Mouse (Mus musculus): ENCODE results near the gene Kif7. TPM values are rescaled to one million over a fixed set of nuclear protein-coding genes. Genes with fewer than 3 reads are reported as not detected.

The Kif7 gene
- polyA plus RNA-seq, 1 experiment from 2014 or later, result 2.3 TPM

DNA sequence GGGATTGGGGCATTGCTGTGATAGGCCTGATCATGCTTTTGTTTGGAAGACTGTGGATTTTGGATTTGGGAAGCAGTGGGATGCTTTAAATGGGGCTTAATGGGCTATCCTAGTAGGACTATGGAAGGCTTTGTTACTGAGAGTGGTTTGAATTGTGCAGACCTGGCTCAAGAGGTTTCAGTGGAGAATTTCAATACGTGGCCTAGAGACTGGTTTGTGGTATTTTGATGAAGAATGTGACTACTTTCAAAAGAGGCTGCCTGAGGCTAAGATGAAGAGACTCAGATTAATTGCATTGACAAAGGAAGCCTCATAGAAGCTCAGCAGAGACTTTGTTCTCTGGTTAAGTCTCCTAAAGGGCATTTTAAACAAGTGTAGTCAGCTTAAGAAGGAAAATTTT, 60.9 kb downstream of the Kif7 start:
- H3K4me2 ChIP-seq (ENCODE audit: low read length), result no peak overlapping the region
- ATAC-seq, result no peak
- H3K27me3 ChIP-seq (replicated peaks; ENCODE audit: control insufficient read depth, insufficient read depth, low read length), result no peaks in the 10 kb centered on the region
- H3K9me3 ChIP-seq (ENCODE audit: control insufficient read depth, low read length), result no peaks in the 10 kb centered on the region
- H3K9ac ChIP-seq (replicated peaks; ENCODE audit: low read depth, low read length), result no peak overlapping the region
- H3K4me3 ChIP-seq (replicated peaks; ENCODE audit: low read length), result no peak overlapping the region
- no peaks in the 10 kb centered on the region for H3K36me3 ChIP-seq (ENCODE audit: control insufficient read depth, insufficient read depth)
- 0% methylated on average over 1 of the region's 1 CpGs for WGBS
- H3K27ac ChIP-seq (ENCODE audit: low read length), result no peak overlapping the region
- peaks cover 5% of the 10 kb centered on the region for H3K4me1 ChIP-seq (replicated peaks; ENCODE audit: control insufficient read depth, insufficient read depth, low read length)

DNA sequence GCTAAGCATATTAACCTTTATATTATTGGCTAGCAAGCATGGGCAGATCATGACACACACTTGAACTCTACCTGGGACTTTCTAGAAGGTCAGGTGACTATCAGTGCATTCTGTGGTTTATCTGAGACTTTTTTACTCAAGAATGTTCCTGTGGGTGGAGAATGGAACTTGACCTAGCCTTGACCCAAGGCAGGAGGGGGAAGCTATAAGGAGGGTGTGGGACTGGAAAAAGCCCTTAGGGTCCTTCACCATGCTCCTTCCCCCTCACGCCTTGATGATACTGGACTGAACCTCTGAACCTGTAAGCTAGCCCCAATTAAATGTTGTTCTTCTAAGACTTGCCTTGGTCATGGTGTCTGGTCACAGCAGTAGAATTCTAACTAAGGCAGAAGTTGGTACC, 61.3 kb downstream of the Kif7 start:
- Histone ChIP-seq H3K36me3 (ENCODE audit: control insufficient read depth, insufficient read depth) (no peaks in the 10 kb centered on the region), H3K4me3 (replicated peaks; ENCODE audit: low read length) (no peak overlapping the region), H3K9ac (replicated peaks; ENCODE audit: low read depth, low read length) (no peak overlapping the region), H3K4me1 (replicated peaks; ENCODE audit: control insufficient read depth, insufficient read depth, low read length) (peaks cover 1% of the 10 kb centered on the region), H3K4me2 (ENCODE audit: low read length) (no peak overlapping the region), H3K27me3 (replicated peaks; ENCODE audit: control insufficient read depth, insufficient read depth, low read length) (no peaks in the 10 kb centered on the region), H3K27ac (ENCODE audit: low read length) (no peak overlapping the region), H3K9me3 (ENCODE audit: control insufficient read depth, low read length) (no peaks in the 10 kb centered on the region)
- no peak for ATAC-seq
- WGBS, result 81% methylated on average over 1 of the region's 1 CpGs

DNA sequence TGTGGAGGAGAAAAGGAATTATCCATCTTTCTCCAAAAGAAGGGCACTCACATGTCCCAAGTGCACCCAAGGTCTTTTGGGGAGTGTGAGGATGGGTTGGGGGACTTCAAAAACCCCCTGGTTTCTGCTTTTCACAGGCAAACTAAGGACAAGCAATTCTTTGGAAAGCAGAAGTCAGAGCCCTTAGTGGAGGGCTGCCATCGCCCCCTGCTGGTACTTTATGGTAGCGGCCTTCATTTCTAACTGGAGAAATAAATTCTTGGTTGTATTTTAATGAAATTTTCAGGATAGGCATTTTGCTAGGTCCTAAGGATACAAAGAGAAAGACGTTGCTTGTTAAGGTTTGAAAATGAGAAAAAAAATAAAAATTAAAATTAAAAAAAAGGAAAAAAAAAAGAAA, 66.5 kb downstream of the Kif7 start:
- Histone ChIP-seq H3K27ac (ENCODE audit: low read length) (no peak overlapping the region), H3K9me3 (ENCODE audit: control insufficient read depth, low read length) (no peaks in the 10 kb centered on the region), H3K4me3 (replicated peaks; ENCODE audit: low read length) (no peak overlapping the region), H3K36me3 (ENCODE audit: control insufficient read depth, insufficient read depth) (no peaks in the 10 kb centered on the region), H3K9ac (replicated peaks; ENCODE audit: low read depth, low read length) (no peak overlapping the region), H3K27me3 (replicated peaks; ENCODE audit: control insufficient read depth, insufficient read depth, low read length) (no peaks in the 10 kb centered on the region), H3K4me2 (ENCODE audit: low read length) (no peak overlapping the region), H3K4me1 (replicated peaks; ENCODE audit: control insufficient read depth, insufficient read depth, low read length) (no peaks in the 10 kb centered on the region)
- ATAC-seq, result no peak
- 11% methylated on average over 3 of the region's 3 CpGs for WGBS

Other genes starting within 250 kb of the Kif7 start
- 29.5 and 34.6 TPM in 2 replicates for gene Polg, start 249.4 kb downstream of the Kif7 start, polyA plus RNA-seq (2015; fragmentation: Nextera tagmentation; extraction: Ambion mirVana)
- 2.5 and 5.1 TPM in 2 replicates for gene Rhcg, start 98.1 kb downstream of the Kif7 start, polyA plus RNA-seq (2015; fragmentation: Nextera tagmentation; extraction: Ambion mirVana)
- 2.7 and 3.5 TPM in 2 replicates for gene Ticrr, start 55.5 kb downstream of the Kif7 start, polyA plus RNA-seq (2015; fragmentation: Nextera tagmentation; extraction: Ambion mirVana)
- not detected in 2 replicates for gene Plin1, start 17.2 kb upstream of the Kif7 start, polyA plus RNA-seq (2015; fragmentation: Nextera tagmentation; extraction: Ambion mirVana)
- 18.0 and 18.2 TPM in 2 replicates for gene Pex11a, start 27.4 kb upstream of the Kif7 start, polyA plus RNA-seq (2015; fragmentation: Nextera tagmentation; extraction: Ambion mirVana)
- 0.23 and 0.58 TPM in 2 replicates for gene Wdr93, start 27.4 kb upstream of the Kif7 start, polyA plus RNA-seq (2015; fragmentation: Nextera tagmentation; extraction: Ambion mirVana)
- not detected in 2 replicates for gene Mesp1, start 78.1 kb upstream of the Kif7 start, polyA plus RNA-seq (2015; fragmentation: Nextera tagmentation; extraction: Ambion mirVana)
- 1.5 and 2.0 TPM in 2 replicates for gene Mesp2, start 95.0 kb upstream of the Kif7 start, polyA plus RNA-seq (2015; fragmentation: Nextera tagmentation; extraction: Ambion mirVana)
- gene Anpep, start 145.3 kb upstream of the Kif7 start, polyA plus RNA-seq (2015; fragmentation: Nextera tagmentation; extraction: Ambion mirVana), result 2.1 and 3.6 TPM in 2 replicates
- 45.1 and 48.7 TPM in 2 replicates for gene Ap3s2, start 204.9 kb upstream of the Kif7 start, polyA plus RNA-seq (2015; fragmentation: Nextera tagmentation; extraction: Ambion mirVana)
- 12.5 and 14.4 TPM in 2 replicates for gene Arpin, start 219.6 kb upstream of the Kif7 start, polyA plus RNA-seq (2015; fragmentation: Nextera tagmentation; extraction: Ambion mirVana)

Measured in forebrain, embryonic 16.5 days (tissue).